Mouse (Mus musculus) heart, adult 11 months (tissue): ENCODE measurements around the gene Kcnc1.
A peak's percentile ranks its signal among the peaks of the same experiment; 100 is the strongest.

Experiments used
- DNase-seq: peaks from one replicate; pipeline ENCODE4 v3.0.0; 2022

The Kcnc1 gene

DNA sequence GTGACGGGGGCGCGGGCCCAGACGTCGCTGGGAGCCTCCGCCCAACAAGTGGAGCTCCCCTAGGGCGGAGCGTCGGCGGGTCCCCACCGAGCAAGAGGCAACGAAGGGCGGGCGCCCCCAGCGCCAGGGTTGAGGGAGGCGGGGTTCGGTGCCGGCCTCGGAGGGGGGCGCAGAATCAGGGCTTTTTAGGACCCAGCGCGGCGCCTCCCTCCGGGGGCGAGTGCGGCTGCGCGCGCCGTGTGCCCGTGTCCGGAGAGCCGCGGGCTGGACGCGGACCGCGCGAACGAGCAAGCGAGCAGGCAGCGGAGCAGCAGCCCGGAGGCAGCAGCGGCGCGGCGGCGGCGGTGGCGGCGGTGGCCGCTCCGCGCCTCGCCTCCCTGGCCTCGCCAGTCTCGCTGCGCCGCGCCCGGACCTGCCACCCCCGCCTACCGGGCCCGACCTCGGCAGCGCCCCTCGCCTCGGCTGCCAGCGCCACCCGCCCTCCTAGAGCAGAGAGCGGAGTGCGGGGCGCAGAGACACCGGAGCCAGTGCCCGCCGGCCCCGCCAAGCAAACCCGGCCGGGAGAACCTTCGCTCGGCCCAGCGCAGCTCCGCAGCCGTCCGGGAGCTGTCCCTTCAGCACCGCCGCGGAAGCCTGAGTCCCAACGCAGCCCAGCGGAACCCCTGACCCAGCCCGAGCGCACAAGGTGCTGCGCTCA lies at the start of gene Kcnc1:
Kcnc1 (plus strand) TSS at position 267 of the 697 bp plus-strand sequence.
- no peak for DNase-seq

DNA sequence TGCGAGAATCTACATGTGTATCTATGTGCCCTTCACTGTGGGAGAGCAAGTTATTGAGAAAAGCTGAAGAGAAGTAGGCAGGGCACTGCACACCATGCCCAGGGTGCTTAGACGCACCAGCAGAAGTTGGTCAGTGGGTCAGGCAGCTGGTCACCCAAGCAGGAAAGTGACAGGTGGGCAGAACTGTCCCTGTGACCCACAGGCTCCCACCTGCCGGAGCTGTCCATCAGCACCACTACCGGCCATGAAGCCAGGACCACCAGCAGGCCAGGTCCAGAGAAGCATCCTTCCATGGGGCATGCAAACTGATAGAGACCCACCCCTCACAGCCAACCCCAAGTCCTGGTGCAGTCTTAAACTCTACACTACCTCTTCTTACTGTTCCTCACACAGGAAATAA lies 48.6 kb upstream of the Kcnc1 start:
- DNase-seq = peak; percentile 81

DNA sequence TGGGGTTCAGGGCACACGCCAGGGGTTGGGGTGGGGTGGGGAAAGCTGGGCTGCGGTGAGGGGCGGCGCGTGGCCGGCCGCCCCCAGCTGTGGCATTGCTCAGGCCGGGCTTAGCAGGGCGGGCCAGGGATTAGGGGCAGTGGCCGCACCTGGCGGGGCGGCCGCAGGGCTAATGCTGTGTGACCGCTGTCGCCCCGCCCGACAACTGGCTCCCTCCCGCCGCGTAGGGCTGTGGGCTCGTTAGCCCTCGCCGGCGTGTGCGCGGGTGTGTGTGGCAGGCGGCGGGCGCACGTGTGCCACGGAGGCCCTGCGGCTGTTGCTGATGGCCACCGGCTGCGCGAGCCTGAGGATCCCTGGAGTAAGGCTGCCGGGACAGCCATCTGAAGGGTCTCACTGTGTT lies 47.5 kb upstream of the Kcnc1 start:
- DNase-seq = no peak

DNA sequence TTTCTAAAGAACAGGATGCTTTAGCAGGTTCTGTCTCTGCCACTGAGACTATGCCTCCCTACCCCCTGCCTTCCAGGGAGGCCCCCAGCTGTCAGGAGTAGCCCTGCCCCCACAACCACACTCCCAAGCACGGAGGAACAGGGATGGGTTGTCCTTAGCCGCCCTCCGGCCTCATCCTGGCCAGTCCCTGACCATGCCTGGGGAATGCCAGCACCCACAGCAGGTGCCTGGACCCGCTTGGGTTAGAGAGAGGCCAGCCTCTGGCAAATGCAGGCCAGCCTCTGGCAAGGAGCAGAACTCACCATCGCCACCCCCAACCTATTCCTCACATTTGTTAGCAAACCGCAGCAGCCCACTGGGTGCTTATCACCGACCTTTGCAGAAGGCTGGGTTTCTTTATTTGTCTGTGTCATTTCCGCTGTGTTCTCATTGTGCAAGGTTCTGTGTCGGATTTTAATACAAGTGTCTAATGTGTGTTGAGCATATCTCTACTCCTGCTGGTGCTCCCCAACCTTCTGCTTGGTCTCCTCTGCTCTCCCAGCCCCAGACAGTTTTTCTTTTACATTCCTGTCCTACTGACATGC lies 46.1 kb upstream of the Kcnc1 start:
- DNase-seq = peak; percentile 81

DNA sequence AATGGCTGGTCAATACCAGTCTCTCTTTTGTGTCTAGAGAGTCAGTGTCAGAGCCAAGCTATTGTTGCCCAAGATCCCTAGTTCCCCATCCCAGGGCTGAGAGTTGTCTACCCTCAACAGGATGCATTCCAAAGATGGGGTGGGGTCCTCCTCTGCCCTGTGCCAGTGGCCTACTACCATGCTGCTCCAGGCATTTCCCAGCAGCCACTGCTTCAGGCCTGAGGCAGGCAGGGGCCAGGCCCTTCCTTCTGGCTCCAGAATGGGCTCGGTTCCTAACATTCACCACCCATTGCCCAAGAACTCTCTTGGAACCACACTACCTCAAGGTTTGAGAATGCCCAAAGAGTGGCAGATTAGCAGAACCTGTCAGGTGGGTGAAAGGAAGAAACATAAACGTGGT lies 43.5 kb upstream of the Kcnc1 start:
- DNase-seq = peak; percentile 78

DNA sequence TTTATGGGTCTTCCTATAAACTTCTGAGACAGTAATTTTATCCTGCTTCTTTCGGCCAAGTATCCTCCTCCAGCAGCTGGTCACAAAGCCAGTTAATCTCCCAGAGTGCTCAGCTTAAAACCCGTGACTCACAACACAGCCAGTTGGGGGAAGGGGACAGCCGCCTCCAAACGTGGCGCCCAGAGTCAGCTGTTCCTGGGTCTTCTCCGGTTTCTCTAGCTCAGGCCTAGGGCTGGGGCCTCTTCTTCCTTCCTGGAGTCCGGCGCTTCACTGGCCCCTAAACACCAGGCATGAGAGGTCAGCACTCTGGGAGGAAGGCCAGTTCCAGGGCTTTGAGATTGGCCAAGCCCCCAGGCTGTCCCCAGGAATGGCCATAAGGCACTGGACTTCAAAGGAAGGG lies 43.1 kb upstream of the Kcnc1 start:
- DNase-seq = peak; percentile 61

DNA sequence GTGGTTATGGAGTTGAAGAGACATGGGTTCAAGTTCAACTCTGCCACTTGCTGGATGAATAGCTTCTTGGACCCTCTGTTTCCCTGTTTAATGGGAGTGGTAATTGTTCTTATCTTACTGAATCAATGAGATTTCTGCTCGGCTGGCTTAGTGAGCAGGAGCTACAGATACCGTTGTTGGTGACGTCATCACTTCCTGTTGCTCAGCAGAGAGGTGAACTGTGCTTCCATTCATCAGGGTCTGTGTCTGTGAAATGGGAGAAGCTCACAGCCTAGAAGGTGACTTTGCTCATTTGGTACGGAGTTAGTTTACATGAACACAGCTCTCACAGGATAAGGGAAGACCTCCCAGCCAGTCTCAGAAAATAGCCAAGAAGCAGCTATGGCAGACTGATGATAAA lies 42.4 kb upstream of the Kcnc1 start:
- peak; percentile 61 for DNase-seq

DNA sequence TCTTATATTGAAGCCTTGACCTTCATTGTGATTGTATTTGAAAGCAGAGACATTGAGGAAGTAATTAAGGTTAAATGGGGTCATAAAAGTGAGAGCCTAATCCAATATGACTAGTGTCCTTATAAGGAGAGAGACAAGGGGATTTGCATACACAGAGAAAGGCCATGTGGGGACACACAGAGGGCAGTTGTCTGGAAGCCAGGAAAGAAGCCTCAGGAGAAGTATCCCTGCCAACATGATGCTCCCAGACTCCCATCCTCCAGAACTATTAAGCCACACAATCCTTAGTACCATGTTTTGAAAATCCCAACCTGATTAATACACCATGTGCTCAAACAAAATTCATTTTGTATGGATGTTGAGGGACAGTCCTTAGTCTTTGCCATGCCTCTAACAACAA lies 34.5 kb upstream of the Kcnc1 start:
- DNase-seq = no peak

DNA sequence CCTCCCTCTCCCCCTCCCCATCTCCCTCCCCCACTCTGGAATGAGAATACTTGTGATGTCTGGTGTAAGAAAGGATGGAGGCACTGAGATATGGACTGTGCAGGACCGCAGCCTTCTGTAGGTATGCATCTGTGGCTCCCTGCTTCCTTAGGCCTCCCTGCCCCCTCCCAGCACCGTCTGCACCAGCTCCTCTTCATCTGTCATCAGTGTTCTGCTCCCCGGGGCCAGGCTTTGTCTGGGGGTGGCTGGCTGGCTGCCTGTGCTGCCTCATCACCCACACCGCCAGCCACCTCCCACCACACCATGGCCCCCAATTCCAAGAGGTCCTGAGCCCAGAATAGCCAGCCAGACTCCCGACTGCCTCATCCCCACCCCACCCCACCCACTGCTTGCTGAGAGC lies 32.1 kb upstream of the Kcnc1 start:
- DNase-seq = peak; percentile 77

DNA sequence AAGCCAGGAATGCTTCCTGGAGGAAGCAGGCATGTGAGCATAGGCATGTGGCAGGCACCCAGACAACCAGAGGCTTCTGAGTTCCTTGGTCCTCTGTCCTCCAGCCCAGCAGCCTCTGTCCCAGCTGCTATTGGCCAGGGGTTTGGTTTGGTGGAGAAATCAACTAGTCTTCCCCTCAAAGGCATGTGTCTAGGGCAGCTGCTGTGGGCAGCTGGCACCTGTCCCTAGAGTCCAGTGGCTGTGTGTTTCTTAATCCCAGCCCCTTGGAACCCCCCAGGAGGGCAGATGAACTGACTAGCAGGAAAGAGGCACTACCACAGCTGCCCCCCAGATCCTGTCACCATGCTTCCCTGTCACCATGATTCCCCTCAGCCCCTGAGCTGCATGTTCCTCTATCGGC lies 30.5 kb upstream of the Kcnc1 start:
- DNase-seq = peak; percentile 77

DNA sequence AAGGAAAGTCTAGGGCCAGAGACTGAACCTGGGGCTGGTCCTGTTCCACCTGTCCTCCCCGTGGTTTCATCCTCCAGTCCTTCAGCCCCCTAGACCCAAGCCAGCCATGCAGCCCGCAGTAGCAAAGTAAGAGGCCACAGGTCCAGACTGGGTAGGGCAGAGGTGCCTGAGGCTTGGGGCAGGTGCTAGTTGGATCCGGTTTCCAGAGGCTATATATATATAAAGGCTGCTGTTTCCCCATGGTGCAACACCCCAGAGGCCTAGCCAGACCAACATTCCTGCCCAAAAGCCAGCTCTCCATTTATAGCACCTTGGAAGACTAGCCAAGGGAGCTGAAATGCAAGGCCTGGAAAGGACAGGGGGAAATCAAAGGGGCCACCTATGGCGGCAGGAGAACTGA lies 25.2 kb upstream of the Kcnc1 start:
- no peak for DNase-seq

DNA sequence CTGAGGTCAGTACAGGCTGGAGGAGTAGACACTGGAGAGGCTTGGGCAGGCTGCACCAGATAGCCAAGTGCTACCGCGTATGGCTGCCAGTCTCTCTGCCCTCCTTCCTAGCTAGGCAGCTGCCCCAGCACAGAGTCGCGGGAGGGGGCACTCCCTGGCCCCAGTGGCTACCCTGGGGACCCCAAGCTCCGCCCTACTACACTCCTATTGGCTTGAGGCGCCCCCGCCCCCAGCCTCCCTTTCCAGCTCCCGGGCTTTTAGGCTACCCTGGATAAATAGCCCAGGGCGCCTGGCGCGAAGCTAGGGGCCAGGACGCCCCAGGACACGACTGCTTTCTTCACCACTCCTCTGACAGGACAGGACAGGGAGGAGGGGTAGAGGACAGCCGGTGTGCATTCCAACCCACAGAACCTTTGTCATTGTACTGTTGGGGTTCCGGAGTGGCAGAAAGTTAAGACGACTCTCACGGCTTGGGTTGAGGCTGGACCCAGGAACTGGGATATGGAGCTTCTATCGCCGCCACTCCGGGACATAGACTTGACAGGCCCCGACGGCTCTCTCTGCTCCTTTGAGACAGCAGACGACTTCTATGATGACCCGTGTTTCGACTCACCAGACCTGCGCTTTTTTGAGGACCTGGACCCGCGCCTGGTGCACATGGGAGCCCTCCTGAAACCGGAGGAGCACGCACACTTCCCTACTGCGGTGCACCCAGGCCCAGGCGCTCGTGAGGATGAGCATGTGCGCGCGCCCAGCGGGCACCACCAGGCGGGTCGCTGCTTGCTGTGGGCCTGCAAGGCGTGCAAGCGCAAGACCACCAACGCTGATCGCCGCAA lies 19.9 kb upstream of the Kcnc1 start, which contains the start of gene Myod1:
Myod1 (plus strand) TSS at position 303 of the 836 bp plus-strand sequence.
- DNase-seq = peak; percentile 88

DNA sequence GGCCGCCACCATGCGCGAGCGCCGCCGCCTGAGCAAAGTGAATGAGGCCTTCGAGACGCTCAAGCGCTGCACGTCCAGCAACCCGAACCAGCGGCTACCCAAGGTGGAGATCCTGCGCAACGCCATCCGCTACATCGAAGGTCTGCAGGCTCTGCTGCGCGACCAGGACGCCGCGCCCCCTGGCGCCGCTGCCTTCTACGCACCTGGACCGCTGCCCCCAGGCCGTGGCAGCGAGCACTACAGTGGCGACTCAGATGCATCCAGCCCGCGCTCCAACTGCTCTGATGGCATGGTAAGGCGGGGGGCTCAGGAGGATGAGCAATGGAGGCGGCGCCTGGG lies 19.3 kb upstream of the Kcnc1 start:
- DNase-seq = peak; percentile 63

DNA sequence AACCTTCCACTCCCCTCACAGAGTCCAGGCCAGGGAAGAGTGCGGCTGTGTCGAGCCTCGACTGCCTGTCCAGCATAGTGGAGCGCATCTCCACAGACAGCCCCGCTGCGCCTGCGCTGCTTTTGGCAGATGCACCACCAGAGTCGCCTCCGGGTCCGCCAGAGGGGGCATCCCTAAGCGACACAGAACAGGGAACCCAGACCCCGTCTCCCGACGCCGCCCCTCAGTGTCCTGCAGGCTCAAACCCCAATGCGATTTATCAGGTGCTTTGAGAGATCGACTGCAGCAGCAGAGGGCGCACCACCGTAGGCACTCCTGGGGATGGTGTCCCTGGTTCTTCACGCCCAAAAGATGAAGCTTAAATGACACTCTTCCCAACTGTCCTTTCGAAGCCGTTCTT lies 18.2 kb upstream of the Kcnc1 start:
- peak; percentile 84 for DNase-seq

DNA sequence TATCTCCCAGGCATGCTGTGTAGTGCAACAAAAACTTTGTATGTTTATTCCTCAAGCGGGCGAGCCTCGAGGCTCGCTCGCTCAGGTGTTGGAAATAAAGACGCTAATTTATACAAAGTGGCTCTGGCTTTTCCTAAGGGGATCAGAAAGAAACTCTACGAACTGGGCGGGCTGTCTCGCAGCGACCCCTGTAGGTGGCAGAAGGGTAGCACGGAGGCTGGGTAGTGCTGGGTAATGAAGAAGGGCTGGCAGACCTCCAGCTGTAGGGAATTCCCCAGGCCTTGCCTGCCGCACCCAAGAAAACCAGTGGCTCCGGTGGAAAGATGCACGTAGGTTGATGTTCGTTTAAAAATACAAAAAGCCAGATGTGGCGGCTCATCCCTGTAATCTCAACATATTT lies 17.3 kb upstream of the Kcnc1 start:
- DNase-seq = peak; percentile 92

DNA sequence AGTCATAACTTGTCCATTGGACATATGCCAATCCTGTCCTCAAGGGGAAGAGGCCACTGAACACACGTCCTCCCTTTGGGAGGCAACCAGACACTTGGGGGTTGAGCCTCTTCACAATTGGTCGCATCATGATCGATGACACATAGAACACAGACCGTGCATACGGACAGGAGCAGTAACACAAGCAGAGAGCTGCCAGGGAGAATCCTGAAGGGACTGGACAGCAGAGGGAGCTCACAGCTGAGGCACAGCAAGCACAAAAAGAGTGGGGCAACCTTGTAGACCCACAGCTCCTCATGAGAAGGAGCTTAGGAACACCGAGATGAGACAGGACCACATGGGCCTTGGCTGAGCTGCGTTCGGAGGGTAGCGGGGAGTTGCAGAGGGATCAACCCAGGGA lies 15.7 kb upstream of the Kcnc1 start:
- no peak for DNase-seq

DNA sequence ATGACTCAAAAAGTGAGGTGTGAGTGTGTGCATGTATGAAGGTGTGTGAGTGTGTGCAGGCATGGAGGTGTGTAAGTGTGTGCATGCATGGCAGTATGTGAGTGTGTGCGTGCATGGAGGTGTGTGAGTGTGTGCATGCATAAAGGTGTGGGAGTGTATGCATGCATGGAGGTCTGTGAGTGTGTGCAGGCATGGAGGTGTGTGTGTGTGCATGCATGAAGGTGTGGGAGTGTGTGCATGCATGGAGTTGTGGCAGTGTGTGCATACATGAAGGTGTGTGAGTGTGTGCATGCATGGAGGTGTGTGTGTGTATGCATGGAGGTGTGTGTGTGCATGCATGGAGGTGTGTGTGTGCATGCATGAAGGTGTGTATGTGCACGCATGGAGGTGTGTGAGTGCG lies 8.9 kb upstream of the Kcnc1 start:
- DNase-seq = no peak

DNA sequence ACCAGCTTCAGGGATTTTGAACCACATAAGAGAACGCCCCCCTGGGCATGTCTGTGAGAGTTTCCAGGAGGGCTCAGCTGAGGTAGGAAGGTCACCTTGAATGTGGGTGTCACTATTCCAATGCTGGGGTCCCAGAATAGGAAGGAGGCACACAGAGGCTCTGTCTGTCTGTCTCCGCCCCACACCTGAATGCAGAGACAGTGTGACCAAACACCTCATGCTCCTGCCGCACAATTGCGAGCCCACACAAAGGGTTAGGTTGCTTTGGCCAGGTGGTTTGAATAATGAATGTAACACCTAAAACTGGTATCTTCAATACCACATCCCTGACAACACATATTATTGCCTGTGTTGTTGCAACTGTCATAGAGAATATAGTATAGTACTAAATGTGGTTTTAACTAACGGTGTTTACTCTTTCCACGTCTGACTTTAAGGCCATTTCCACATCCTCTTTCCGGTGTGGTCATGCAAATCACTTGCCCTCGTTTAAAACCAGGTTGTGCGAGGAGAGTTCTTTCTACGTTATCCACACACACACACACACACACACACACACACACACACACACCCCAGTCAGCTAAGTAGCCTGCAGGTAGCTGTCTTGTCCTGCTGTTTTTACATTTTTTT lies 6.7 kb upstream of the Kcnc1 start:
- no peak for DNase-seq

DNA sequence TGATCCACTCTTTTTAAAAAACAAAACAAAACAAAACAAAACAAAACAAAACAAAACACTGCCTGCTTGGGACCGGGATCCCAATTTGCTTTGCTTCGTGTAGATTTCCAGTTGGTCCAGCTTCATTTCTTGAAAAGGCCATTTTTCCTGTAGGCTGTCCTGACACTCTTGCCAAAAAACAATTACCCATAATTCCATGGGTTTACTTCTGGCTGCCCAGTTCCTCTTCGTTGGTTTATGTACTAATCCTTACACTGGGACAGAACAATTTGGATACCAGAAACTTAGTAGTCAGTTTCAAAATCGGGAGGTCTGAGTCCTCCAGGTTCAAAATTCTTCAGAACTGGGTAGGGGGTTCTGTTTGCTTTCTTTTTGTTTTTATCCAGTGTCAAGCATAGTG lies 6.1 kb upstream of the Kcnc1 start:
- DNase-seq = no peak

DNA sequence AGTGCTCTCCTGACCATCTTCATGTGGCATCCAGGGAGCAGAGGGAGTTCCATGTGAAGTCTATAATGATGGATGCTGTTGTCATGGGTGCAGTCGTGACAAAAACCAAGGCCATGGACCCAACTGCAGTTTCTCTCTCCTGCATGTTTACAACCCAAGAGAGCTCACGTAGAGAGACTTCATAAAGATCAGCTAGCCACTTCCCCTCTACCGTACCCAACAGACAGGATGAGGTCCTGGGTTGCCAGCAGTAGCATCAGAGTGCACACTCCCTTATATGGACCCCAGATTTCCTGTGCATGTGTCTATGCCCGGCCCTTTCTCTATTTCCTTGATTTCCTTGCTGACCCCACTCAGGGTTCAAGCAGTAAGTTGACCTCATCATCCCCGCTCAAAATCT lies 4.6 kb upstream of the Kcnc1 start:
- DNase-seq = no peak

DNA sequence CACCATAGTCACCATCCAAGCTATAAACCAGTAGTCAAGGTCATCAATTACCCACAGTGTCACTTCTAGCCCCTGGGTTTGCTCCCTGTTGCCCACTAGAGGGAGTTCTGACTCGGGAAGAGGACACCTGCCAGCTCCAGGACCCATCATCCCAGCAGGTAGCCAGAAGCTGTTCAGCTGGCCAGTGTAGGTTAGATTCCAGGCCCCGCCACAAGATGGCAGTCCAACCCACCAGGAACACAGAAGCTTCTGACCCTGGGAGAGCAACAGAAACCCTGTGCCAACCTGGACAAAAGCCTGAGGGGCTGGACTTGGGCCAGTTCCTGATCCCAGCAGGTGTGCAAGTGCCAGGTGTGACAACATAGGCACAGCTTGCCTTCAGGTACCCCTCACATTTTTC lies 3.2 kb upstream of the Kcnc1 start:
- DNase-seq = peak; percentile 95

DNA sequence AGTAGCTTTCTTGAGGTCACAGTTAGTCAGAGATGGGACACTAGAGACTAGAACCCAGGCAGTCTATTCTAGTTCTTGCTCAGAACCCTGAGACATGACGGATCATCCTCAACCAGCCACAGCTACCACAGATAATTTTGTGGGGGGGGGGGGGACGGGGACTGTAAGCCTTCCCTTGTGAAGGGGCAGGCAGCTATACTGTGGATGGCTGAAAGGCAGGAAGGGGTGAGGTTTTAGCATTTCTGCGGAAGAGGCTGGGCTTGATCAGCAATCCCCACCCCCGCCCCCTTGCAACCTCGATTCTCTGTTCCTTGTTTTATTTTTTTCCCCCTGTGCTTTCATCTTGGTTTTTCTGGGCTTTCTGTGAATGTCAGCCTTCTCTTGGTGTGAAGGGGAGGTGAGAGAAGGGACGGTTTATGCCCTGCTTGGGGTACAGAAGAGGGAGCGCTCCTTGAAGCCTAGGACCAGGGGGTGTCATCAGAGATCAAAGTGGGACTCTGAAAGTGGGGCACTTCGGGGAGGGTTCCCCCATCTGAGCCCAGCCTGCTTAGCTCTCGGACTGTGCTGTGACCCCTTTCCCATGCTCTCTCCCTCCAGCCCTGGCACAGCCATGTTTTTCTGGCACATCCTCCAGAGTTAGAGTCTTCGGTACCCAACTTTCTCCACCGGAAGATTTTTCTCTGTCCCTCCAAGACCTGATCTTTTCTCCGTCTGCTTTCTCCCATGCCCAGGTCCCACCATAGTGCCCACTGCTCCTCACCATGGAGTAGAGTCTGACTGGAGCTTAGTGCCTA lies 2.4 kb upstream of the Kcnc1 start:
- no peak for DNase-seq

DNA sequence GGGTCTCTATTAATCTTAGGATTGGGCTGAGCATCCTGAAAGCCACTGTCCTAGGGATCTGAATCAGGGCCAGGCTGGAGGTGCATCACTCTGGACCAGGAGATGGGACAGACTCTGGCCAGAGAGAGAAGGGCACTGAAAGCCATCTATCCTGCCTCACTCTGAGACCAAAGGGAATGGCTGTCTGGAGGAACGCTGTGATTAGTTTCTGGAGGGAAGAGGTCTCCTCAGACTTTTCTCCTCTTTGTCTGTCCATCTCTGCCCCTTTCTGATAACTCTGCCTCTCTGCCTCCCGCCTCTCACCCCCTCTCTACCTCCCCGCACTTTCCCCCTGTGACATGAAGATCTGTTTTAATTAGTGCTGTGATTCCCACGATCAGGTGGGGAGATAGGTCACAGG lies 1.4 kb upstream of the Kcnc1 start:
- DNase-seq = no peak
